Mouse (Mus musculus) ovary, adult 18-20 months (tissue): ENCODE measurements around the gene Icam4.
"Not testable (repeated sequence)": the region's sequence is repeated elsewhere in the genome, so short reads cannot be mapped to it uniquely, and the experiment has no call there.

ENCODE experiments used
- DNase-seq: peaks from one replicate; pipeline ENCODE4 v3.0.0; 2022; ENCODE audit warnings: low spot score, mixed read lengths

Gene Icam4

DNA sequence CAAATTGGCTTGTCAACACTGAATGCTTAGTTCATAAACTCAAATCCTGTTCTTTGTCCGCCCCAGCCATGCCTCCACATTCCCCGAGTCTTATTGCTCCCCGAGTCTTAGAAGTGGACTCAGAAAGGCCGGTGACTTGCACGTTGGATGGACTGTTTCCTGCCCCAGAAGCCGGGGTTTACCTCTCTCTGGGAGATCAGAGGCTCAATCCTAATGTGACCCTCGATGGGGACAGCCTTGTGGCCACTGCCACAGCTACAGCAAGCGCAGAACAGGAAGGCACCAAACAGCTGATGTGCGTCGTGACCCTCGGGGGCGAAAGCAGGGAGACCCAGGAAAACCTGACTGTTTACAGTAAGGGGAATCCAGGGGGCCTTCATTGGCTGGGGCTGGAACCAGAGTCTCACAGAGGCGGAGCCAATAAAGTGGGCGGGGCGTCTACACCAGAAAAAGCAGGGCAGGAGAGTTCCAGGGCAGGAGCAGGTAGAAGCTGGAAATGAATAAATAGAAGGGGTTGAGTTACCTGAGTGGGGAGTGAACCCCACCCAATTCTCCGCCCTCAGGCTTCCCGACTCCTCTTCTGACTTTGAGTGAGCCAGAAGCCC lies 5.4 kb downstream of the Icam4 start:
- no peak for DNase-seq

DNA sequence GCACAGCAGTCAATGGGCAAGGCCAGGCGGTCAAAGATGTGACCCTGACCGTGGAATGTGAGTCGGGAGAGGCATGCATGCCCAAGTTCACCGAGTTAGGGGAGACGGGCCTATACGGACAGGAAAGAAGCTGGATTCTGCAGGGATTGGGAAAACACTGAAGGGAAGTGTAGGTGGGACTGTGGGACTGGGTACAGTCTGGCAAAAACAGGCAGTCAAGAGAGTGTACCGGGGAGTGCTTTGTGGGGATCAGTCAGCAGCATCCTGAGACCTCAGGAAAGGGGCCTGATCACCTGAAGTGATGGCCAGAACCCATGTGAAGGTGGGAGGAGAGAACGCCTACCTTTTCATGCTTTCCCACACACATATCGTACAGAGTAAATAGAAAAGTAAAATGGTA lies 6.4 kb downstream of the Icam4 start:
- no peak for DNase-seq

DNA sequence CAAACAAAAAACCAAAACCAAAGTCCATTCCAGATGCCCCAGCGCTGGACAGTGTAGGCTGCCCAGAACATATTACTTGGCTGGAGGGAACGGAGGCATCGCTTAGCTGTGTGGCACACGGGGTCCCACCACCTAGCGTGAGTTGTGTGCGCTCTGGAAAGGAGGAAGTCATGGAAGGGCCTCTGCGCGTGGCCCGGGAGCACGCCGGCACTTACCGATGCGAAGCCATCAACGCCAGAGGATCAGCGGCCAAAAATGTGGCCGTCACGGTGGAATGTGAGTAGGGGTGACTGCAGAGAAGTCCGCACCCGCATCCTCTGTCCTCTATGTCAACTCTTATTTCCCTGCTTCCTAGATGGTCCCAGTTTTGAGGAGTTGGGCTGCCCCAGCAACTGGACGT lies 7.0 kb downstream of the Icam4 start:
- no peak for DNase-seq

DNA sequence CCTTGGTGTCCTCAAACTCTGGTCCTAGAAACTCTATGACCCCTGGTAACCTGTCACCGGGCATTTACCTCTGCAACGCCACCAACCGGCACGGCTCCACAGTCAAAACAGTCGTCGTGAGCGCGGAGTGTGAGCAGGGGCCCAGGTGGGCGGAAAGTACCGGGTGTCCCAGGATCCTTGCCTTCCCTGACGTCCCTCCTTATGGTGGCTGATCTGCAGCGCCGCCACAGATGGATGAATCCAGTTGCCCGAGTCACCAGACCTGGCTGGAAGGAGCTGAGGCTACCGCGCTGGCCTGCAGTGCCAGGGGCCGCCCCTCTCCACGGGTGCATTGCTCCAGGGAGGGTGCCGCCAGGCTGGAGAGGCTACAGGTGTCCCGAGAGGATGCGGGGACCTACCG lies 7.5 kb downstream of the Icam4 start:
- no peak for DNase-seq

DNA sequence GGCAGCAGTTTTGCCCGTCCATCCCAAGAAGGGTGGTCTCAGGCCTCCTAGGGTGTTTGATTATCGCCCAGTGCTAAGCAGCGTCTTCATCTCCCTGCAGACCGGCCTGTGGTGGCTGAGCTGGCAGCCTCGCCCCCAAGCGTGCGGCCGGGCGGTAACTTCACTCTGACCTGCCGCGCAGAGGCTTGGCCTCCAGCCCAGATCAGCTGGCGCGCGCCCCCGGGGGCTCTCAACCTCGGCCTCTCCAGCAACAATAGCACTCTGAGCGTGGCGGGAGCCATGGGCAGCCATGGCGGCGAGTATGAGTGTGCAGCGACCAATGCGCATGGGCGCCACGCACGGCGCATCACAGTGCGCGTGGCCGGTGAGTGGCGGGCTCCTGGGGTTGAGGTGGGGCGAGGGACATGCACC lies 8.3 kb downstream of the Icam4 start:
- DNase-seq, result no peak

DNA sequence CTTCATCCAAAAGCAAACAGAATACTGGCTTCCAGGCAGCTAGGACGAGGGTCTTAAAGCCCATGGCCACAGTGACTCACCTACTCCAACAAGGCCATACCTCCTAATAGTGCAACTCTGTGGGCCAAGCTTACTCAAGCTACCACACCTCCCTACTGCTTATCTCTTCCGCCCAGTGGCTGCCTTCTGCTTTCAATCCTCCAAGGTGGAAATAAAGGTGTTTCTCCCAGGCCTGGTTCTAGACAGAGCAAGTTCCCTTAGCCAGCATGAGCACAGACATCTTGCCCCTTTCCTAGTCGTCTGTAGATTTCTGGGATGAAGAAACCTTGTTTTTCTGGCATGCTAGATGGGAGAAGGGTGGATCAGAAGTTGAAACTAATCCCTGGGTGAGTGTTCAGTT lies 10.6 kb downstream of the Icam4 start:
- DNase-seq, result no peak

DNA sequence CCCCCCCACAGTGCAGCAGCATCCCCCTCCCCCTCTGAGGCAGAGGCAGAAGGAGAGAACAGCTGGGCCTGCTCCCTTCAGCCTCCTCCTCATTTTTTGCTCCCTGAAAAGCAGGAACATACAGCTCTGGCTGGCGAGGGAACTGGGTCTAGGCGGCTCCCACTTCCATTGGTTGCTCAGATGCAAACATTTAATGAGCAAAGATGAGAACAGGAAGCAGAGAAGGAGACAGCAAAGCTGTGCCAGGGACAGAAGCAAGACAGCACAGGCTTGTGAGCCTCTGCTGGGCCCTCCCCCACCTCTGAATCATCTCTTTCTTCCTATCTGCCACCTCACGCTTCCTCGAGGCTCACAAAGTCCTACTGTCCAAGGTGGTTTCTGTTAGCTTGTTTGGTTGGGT lies 12.1 kb downstream of the Icam4 start:
- no peak for DNase-seq

DNA sequence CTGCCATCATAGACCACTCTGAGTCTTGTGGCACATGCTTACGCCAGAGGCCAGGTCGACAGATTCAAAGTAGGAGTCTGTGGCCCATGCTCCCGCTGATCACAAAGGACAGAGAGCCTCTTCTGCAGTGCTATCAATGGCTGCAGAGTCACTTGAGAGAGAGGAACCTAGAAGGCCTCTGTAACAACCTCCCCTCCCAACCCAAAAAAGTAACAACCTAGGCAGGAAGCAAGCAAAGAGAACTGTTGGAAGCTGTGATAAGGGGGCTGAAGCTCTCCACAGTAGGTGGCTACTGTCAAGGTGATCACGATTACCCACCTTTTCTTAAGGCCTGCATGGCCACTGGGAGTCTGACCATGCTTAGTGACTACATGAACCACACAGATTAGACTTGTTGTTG lies 14.4 kb downstream of the Icam4 start:
- DNase-seq, result no peak

DNA sequence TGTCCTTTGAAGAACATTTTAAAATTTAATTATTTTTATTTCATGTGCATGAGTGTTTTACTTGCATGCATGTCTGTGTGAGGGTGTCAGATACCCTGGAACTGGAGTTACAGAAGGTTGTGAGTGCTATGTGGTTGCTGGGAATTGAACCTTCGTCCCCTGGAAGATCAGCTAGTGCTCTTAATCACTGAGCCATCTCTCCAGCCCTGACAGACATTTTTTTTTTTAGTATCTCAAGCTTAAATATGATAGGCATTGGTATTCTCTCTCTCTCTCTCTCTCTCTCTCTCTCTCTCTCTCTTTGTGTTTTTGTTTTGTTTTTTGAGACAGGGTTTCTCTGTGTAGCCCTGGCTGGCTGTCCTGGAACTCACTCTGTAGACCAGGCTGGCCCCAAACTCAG lies 15.6 kb downstream of the Icam4 start:
- not testable (repeated sequence) for DNase-seq

DNA sequence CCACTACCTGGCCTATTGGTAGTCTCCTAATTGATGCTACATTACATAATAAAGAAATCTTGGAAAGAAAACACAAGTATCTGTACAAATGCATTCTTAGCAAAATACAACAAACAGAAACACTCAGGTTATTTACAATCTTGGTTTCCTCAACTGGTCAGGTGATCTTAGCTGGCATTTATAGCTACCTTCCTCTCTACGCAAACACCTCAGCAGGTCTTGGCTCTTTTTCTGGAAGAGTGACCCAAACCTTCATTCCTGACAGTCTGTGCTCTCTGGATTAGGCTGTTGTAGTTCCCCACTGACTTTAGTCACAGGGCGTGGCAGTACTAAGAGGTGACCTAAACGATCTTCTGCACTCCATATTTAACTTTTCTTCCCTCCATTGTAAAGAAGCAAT lies 16.1 kb downstream of the Icam4 start:
- no peak for DNase-seq

DNA sequence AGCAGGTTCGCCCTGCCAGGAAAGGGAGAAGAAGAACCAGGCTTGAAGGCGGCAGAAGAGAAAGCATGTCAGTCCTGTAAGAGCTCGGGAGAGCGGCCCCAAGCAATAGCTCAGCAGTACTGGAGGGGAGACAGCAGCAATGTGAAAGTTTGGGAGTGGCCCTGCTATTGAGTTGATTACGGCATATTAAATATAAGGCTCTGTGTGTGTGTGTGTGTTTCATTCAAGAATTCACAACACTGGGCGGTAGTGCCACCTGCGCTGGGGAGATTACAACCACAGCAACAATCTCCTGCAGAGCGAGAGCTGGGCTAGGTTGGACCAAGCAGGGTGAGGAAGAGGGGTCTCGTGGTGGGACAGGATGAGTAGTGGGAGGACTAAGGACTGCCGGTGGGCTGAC lies 22.4 kb downstream of the Icam4 start:
- no peak for DNase-seq

DNA sequence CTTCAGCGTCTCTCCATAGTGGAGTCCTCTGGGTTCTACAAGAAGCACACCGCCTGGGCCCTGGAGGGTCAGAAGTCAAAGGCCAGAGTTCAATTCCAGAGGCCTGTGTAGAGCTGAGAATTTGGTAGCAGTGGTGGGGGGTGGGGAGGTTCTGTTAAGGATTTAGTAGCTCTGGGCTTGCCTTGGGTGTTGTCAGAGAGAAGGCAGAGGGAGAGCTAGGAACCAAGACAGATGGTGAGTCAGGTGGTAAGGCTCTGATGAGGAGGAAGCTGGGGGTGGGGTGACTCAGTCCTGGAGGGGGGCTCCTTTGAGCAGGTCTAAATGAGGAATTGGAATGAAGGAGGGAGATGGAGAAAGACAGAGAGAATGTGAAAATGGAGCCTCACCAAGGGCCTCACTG lies 33.8 kb downstream of the Icam4 start:
- DNase-seq, result no peak

DNA sequence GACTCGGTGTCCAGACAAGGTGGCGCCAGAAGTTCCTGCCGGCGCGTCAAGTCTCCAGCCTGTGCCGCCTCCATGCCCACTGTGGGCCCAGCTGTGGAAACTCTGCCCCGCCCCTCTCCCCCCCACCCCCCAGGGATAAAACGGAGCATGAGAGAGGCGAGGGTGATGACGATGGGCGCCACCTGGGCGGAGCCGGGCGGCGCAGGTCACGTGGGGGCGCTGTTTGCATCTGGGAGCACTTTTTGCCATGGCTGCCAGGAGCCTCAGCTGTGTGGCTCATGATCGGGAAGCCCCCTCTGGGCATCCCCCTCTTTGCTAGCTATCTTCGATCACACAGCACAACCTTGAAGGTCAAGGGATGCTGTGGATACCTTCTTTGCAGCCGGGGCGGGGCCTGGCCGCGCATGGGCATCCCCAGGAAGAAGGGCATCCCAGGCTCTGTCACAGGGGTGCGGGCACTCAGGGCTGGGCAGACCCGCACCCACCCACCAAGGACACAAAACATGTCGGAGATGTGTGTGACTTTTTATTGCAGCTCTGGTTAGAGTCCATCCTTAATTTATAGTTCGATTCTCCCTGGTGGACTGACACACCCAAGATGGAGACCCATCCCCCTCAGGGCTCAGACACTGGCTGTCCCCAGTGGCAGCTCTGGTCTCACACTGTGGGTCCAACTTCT lies 38.0 kb downstream of the Icam4 start, which contains the start of gene Zglp1:
TSS of gene Zglp1 (minus strand) at position 88 of the 679 bp plus-strand sequence.
- no peak for DNase-seq

DNA sequence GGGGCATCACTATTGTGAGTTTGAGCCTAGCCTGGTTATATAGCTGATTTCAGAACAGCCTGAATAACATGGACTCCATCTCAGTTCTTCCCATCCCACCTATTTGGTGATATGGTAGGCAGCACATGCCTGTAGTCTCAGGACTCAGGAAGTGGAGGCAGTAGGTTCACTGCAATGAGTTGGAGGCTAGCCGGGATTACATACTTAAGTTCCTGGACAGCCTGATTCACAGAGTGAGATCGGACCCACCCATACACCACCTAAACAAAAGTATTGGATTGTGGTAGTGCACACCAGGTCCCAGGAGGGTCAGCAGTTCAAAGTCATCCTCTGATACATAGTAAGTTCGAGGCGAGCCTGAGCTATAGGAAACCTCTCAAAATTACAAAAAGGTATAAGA lies 43.5 kb downstream of the Icam4 start:
- DNase-seq, result no peak

DNA sequence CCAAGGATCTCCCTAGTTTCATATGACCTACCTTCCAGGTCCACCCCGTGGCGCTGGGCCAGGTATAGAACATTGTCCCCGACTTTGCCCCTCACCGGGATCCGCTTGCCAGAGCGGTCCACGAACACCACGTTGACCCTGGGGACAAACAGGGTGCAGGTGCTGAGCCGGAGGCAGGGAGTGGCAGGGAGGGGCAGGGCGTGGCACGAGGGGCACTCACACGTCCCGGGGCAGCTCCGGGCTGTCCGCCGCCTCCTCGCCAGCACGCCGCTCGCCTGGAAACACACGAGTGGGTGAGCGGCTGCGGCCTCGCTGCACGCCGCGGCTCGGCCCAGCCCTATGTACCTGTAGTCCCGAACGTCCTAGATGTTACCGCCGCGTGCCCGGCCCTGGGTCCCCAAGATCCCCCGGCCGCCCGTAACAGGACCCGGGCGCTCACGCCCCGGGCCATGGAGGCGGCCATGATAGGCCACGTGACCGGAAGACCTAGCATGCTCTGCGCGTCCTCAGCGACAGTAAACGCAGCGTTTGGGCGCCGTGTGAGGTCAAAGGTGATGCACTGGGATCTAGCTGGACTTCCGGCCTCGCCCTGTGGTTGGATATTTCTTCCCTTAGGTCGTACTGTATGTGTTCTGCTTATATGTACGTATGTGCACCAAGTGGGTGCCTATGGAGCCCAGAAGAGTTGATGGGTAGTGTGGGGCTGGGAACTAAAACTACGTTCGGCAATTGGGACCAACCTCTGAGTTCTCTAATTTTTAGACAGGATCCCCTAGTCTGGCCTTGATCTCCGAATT lies 44.1 kb downstream of the Icam4 start, which contains the start of the genes Gm49373 and Fdx1l:
TSS of gene Gm49373 (minus strand) at position 53 of the 797 bp plus-strand sequence.
TSS of gene Fdx1l (minus strand) at position 571 of the 797 bp plus-strand sequence.
- DNase-seq, result peak; percentile 83

DNA sequence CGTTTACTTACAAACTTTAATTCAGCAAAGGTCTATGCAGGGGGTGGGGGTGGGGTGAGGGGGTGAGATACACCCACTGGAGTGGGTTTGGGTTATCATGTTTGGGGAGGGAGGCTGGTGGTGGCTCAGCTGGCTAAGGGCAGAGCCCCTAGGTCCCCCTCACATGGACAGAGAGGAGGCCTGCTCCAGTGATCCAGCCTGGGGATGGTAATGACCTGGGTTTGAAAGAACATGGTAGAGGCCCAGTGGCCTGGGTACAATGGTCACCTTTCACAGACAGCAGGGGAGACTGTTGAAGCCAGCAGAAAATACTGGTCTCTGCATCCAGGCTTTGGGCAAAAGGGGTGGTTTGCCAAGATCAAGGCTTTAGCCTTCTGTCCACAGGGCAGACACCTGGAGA lies 45.0 kb downstream of the Icam4 start:
- no peak for DNase-seq

DNA sequence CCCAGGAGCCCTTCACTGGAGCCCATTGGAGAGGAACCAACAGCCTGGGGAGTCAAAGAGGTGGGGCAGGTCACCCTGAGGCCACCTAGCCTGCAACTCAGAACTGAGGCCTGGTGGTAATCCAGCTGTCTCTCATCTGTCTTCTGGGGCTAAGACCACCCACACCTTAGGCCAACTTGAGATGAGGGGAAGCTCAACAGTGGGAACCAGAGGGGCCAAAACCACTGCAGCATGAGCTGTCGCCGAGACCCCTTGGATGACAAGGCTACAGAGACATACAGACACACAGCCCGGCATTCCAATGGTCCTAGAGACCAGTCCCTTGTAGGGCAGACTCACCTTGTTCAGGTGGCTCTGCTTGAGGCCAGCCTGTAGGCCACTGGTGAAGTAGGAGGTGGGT lies 46.5 kb downstream of the Icam4 start:
- DNase-seq, result no peak
